Mouse (Mus musculus) embryo, embryonic 9.5 days (tissue): ENCODE results near the gene Wdr89.

ENCODE experiments used
- DNase-seq: peaks from one replicate; pipeline ENCODE4 v3.0.0-alpha.2; 2017; ENCODE audit errors: extremely low spot score

Wdr89 gene

GRCm38 (mm10) chr12:75616158-75616791 lies 53.1 kb downstream of the Wdr89 start:
- DNase-seq, result peak; percentile 51

GRCm38 (mm10) chr12:75615556-75615955 lies 53.8 kb downstream of the Wdr89 start:
- DNase-seq, result no peak

GRCm38 (mm10) chr12:75612711-75613110 lies 56.6 kb downstream of the Wdr89 start:
- no peak for DNase-seq

- DNase-seq, result peak; percentile 54
Measured at GRCm38 (mm10) chr12:75599490-75599889, 69.8 kb downstream of the Wdr89 start.

GRCm38 (mm10) chr12:75598988-75599387 lies 70.3 kb downstream of the Wdr89 start:
- no peak for DNase-seq

GRCm38 (mm10) chr12:75597707-75598106 lies 71.6 kb downstream of the Wdr89 start:
- no peak for DNase-seq

GRCm38 (mm10) chr12:75596154-75597002 lies 73.0 kb downstream of the Wdr89 start, which contains the start of gene Ppp2r5e:
TSS of gene Ppp2r5e (minus strand) at chr12:75596245.
- DNase-seq, result peak; percentile 100

GRCm38 (mm10) chr12:75595291-75596153 lies 73.8 kb downstream of the Wdr89 start:
- DNase-seq, result peak; percentile 50

GRCm38 (mm10) chr12:75594404-75594803 lies 74.9 kb downstream of the Wdr89 start:
- no peak for DNase-seq

- DNase-seq, result no peak
Measured at GRCm38 (mm10) chr12:75593817-75594216, 75.5 kb downstream of the Wdr89 start.

- no peak for DNase-seq
Measured at GRCm38 (mm10) chr12:75587501-75587900, 81.8 kb downstream of the Wdr89 start.

GRCm38 (mm10) chr12:75583776-75584175 lies 85.6 kb downstream of the Wdr89 start:
- DNase-seq, result no peak
